Mouse (Mus musculus) E14TG2a.4 (cell line): ENCODE measurements around the gene Ropn1.

Source experiments
- CTCF ChIP-seq: conservative IDR thresholded peaks from 2 replicates; pipeline ENCODE4 v1.5.1; 2014; ENCODE audit warnings: low read length
- NANOG ChIP-seq: IDR thresholded peaks from 2 replicates; pipeline ENCODE4 v1.6.1; 2014; ENCODE audit warnings: borderline replicate concordance, low read length, mixed read lengths
- POU5F1 ChIP-seq: IDR thresholded peaks from 2 replicates; pipeline ENCODE4 v1.6.1; 2014; ENCODE audit warnings: low read length, borderline replicate concordance

DNA sequence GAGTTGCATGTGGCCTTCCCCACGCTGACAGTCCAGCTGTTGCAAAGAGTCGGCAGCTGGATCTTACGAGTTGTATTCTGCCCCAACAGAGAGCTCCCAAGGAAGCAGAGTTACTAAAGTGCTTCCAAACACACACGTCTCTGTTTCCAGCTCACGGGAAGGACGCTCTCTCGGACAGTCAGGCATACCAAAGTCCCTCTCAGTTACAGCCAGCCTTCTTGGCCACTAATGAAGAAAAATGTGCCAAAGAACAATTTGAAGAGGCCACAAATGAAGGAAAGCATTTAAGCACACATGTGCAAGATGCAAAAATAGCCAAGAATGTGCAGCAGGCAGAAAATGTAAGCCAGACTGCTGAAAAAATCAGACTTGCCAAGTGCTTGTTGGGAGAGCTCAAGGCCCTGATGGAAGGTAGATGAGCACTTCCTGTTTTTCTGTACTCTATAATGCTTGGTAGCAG, 56.8 kb downstream of the Ropn1 start:
- TF ChIP-seq NANOG, result no peak
- TF ChIP-seq CTCF, result no peak
- TF ChIP-seq POU5F1, result no peak
